Mouse (Mus musculus) midbrain, postnatal 0 days (tissue): Measurements from ENCODE around the gene Sdk2. TPM values are rescaled to one million over a fixed set of nuclear protein-coding genes. Genes with fewer than 3 reads are reported as not detected.

Source experiments
- ATAC-seq: fragments of 200-750 bp; cut with Nextera tagmentation; 2 replicates; pipeline ENCODE4 v1.8.0; 2017; ENCODE audit warnings: moderate number of reproducible peaks, mild to moderate bottlenecking, moderate TSS enrichment, moderate library complexity; ENCODE audit not compliant: low FRiP score
- DNase-seq: peaks from one replicate; pipeline ENCODE4 v3.0.0-alpha.2; 2015; ENCODE audit warnings: low spot score
- H3K27ac ChIP-seq: fragments of 300-500 bp; sonication (generic); 2 replicates; pipeline ENCODE4 v1.5.1; 2014; ENCODE audit warnings: low read depth, mild to moderate bottlenecking, low read length, mixed read lengths
- H3K27me3 ChIP-seq: fragments of 300-500 bp; sonication (generic); 2 replicates; pipeline ENCODE4 v1.6.1; 2014; ENCODE audit warnings: low read length, control low read depth, mixed read lengths; ENCODE audit not compliant: insufficient read depth
- H3K36me3 ChIP-seq: fragments of 300-500 bp; sonication (generic); 2 replicates; pipeline ENCODE4 v1.6.1; 2014; ENCODE audit warnings: low read length, control low read depth, mixed read lengths; ENCODE audit not compliant: insufficient read depth
- H3K4me1 ChIP-seq: fragments of 300-500 bp; sonication (generic); 2 replicates; pipeline ENCODE4 v1.6.1; 2014; ENCODE audit warnings: mild to moderate bottlenecking, control low read depth, antibody characterized with exemption, low read length, mixed read lengths; ENCODE audit not compliant: insufficient read depth
- H3K4me2 ChIP-seq: fragments of 300-500 bp; sonication (generic); 2 replicates; pipeline ENCODE4 v1.6.1; 2014; ENCODE audit warnings: low read depth, mild to moderate bottlenecking, low read length, mixed read lengths; ENCODE audit not compliant: poor library complexity, severe bottlenecking
- H3K4me3 ChIP-seq: fragments of 300-500 bp; sonication (generic); 2 replicates; pipeline ENCODE4 v1.5.1; 2014; ENCODE audit warnings: low read depth, mild to moderate bottlenecking, low read length, moderate library complexity
- H3K9ac ChIP-seq: fragments of 300-500 bp; sonication (generic); replicated peaks from 2 replicates; pipeline ENCODE4 v1.6.1; 2014; ENCODE audit warnings: mild to moderate bottlenecking, low read length, moderate library complexity, mixed read lengths; ENCODE audit not compliant: poor library complexity, severe bottlenecking
- H3K9me3 ChIP-seq: fragments of 300-500 bp; sonication (generic); 2 replicates; pipeline ENCODE4 v1.6.1; 2016; ENCODE audit warnings: low read length, control low read depth
- CTCF ChIP-seq: IDR thresholded peaks from 2 replicates; pipeline ENCODE4 v1.5.1; 2016; ENCODE audit warnings: antibody characterized with exemption, mild to moderate bottlenecking
- WGBS: fragments of 180-500 bp; shearing (Covaris S2); extraction: QIAGEN DNeasy Blood & Tissue Kit; methylation state at CpG from one replicate; pipeline ENCODE4 v1.1.7; 2014; 5-methylcytosine and 5-hydroxymethylcytosine counted together
- polyA plus RNA-seq: library from polyadenylated mRNA; unstranded; fragments of >200 nt; fragmentation: Nextera tagmentation; extraction: Ambion mirVana; gene quantifications from 2 replicates; pipeline ENCODE4 v1.2.1, GENCODE M21; 2015
- total RNA-seq: library from RNA; depleted of rRNA; stranded (reverse); fragments of >200 nt; gene quantifications from 2 replicates; pipeline ENCODE4 v1.2.3, GENCODE M21; 2014

Sdk2 gene
- total and polyA plus RNA-seq, 2 experiments from 2014 or later: 2.5 to 26.1 TPM

DNA sequence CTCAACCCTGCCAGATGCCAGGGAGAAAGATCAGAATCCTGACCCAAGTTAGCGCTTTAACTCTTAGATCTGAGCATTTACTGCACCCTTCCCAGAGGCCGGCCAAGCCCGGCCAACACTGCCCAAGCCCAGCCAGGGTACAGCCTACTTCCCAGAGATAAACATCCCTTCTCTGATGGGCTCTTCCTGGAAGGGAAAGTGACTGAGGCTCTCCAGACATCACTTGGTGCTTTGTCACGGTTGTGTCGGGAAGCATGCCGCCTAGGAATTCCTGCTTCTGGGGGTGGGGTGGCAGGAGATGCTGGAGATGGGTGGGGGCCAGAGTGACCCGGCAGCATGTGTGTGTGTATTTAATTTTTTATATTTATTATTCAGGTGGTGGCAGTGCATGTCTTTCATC is 326.7 kb downstream of the Sdk2 start:
- Histone ChIP-seq H3K27me3 (no peaks in the 10 kb centered on the region), H3K9ac (no peak overlapping the region), H3K4me3 (no peak overlapping the region), H3K36me3 (0 out of 2 replicates have a peak, but pooled peaks cover 3% of the 10 kb centered on the region), H3K27ac (no peak overlapping the region), H3K4me2 (no peak overlapping the region), H3K4me1 (no peaks in the 10 kb centered on the region), H3K9me3 (no peaks in the 10 kb centered on the region)
- no peak for ATAC-seq
- no peak for TF ChIP-seq CTCF
- WGBS: 87% methylated on average over 7 of the region's 7 CpGs
- DNase-seq: no peak

DNA sequence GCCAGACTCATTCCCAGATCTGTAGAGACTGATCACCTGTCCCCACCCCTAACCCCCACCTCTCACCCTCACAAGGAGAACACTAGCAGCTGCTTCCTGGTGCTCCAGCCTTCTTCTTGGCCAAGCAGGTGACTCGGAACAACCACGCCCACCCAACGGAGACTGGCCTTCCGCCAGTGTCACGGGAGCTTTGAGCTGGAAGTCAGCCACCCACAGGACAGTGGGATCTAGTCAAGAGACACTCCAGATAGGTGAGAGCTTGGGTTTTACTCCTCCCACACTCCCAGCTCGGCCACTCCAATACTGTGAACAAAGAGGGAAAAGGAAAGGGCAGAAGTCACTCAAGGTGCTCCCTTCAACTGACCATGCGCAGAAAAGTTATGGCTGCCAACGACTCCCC is 327.6 kb downstream of the Sdk2 start:
- ATAC-seq (no peak), DNase-seq (no peak)
- WGBS: 84% methylated on average over 8 of the region's 8 CpGs
- Histone ChIP-seq H3K4me3 (no peak overlapping the region), H3K36me3 (0 out of 2 replicates have a peak, but pooled peaks cover 3% of the 10 kb centered on the region), H3K9ac (no peak overlapping the region), H3K27ac (no peak overlapping the region), H3K27me3 (no peaks in the 10 kb centered on the region), H3K4me2 (no peak overlapping the region), H3K4me1 (no peaks in the 10 kb centered on the region), H3K9me3 (no peaks in the 10 kb centered on the region)
- no peak for TF ChIP-seq CTCF

- Histone ChIP-seq H3K27me3 (no peaks in the 10 kb centered on the region), H3K4me3 (no peak overlapping the region), H3K9ac (no peak overlapping the region), H3K4me1 (no peaks in the 10 kb centered on the region), H3K36me3 (0 out of 2 replicates have a peak, but pooled peaks cover 3% of the 10 kb centered on the region), H3K9me3 (no peaks in the 10 kb centered on the region), H3K27ac (no peak overlapping the region), H3K4me2 (no peak overlapping the region)
- TF ChIP-seq CTCF: no peak
- WGBS: 80% methylated on average over 8 of the region's 8 CpGs
- ATAC-seq (no peak), DNase-seq (no peak)
Measured at GRCm38 (mm10) chr11:113737912-113738311, 328.9 kb downstream of the Sdk2 start.

DNA sequence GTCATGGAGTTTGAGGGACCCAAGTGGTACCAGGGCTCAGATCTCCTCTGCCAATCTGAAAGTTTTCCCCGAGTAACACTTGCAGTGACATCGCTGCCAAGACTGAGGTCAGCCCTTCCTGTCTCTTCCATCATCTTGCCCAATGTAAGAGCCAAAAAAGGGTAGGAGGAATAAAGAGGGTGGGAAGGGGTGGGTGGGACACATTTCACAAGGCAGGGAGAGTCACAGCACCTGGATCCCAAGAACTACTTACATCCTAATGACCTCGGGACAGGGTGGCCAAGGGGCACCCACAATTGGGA is 329.3 kb downstream of the Sdk2 start:
- no peak overlapping the region for H3K4me2 ChIP-seq
- H3K4me3 ChIP-seq: no peak overlapping the region
- H3K9me3 ChIP-seq: no peaks in the 10 kb centered on the region
- H3K36me3 ChIP-seq: 0 out of 2 replicates have a peak, but pooled peaks cover 3% of the 10 kb centered on the region
- H3K4me1 ChIP-seq: no peaks in the 10 kb centered on the region
- H3K27me3 ChIP-seq: no peaks in the 10 kb centered on the region
- H3K27ac ChIP-seq: no peak overlapping the region
- TF ChIP-seq CTCF: no peak
- WGBS: 82% methylated on average over 3 of the region's 3 CpGs
- DNase-seq (no peak), ATAC-seq (no peak)
- H3K9ac ChIP-seq: no peak overlapping the region

DNA sequence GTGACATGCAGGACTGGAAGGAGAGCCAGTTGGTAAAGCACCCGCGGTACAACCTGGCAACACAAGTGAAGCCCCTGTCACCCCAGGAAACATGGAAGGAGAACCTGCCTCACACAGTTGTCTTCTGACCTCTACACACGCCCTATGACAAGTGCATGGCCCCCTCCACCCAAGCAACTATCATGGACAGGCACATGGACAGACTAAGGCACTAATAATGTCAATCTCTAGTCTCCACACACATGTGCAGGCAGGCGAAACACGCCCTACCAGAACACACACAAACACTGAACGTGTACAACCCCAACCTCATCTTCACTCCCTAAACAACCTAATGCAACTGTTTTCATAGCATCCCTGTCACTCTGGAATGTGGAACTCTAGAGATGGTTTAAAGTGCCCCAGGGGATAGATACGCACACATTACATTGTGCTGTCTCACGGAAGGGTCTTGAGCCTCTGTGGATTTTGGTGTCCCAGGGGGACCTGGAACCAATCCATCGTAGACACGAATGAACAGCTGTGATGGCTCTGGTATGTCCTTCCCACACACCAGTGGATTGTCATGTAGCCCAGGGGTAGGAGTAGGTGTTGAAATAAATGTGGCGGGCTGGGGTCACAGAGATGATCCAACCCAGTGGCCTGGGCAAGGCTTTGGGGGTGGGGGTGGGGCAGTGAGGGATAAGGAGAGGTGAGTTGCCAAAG is 329.8 kb downstream of the Sdk2 start:
- no peaks in the 10 kb centered on the region for H3K27me3 ChIP-seq
- H3K36me3 ChIP-seq: 0 out of 2 replicates have a peak, but pooled peaks cover 3% of the 10 kb centered on the region
- no peak for ATAC-seq
- TF ChIP-seq CTCF: no peak
- H3K27ac ChIP-seq: no peak overlapping the region
- 82% methylated on average over 11 of the region's 11 CpGs for WGBS
- H3K4me3 ChIP-seq: no peak overlapping the region
- H3K9ac ChIP-seq: no peak overlapping the region
- no peaks in the 10 kb centered on the region for H3K4me1 ChIP-seq
- no peak for DNase-seq
- H3K9me3 ChIP-seq: no peaks in the 10 kb centered on the region
- H3K4me2 ChIP-seq: no peak overlapping the region

DNA sequence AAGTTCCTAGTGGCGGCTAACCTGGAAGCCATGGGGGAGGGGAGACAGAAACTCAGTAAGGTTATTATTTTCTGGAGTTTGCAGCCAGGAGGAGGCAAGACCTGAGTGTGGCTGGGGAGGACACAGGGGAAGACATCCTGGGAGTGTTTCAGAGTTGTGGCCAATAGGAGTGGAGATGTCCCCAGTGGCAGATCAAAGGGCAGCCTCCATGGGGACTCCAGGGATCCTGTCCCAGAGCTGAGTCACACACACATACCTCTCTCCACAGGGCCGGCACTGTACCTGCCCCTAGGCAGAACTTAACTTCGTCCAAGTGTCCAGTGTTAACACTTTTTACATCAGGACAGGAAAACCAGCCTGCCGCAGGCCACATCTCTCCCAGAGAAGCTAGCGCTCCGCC is 331.7 kb downstream of the Sdk2 start:
- DNase-seq (no peak), ATAC-seq (no peak)
- Histone ChIP-seq H3K27me3 (no peaks in the 10 kb centered on the region), H3K9ac (no peak overlapping the region), H3K4me3 (no peak overlapping the region), H3K4me1 (no peaks in the 10 kb centered on the region), H3K9me3 (no peaks in the 10 kb centered on the region), H3K4me2 (no peak overlapping the region), H3K36me3 (0 out of 2 replicates have a peak, but pooled peaks cover 3% of the 10 kb centered on the region), H3K27ac (no peak overlapping the region)
- 70% methylated on average over 6 of the region's 6 CpGs for WGBS
- TF ChIP-seq CTCF: no peak
